ENCODE assay signal across 25 mouse cellular contexts in the genomic region with DNA sequence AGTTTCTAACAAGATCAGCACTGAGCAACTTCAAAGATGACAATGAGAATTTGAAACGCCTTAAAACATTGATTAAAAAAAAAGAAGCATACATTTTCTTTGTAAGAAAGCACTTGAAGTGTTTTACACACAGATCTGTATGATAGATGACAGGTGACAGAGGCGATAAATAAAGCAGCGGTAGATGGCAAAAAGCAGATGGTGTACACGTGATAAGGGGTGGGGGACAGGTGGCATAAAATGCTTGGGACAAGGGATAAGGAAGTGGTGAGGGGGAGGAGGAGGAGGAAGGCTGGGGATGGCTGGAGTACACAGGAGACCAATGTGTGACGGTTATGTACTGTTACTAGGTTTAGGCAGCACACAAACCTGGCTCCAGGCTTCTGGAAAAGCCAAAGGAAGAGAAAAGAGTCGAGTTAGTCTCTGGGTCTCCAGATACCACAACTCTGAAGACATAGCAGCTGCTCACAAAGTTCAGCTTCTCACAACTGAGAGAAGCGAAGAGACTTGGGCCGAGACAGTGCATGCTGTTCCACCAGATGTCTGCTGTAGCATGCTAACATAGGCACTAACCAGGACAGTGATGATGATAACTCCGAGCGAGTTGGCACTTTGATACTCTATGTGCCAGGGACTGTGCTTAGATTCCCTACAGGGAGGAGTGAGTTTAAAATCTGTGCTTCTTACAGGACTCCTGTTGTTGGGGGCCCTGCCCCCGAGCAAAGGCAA.
DNase-seq lines count a peak whose midpoint lies in the region; ATAC-seq and TF ChIP-seq lines count a peak whose summit lies in the region.
"Had no signal": no experiment of that assay in that cellular context is flagged by ENCODE, and none has a peak within 500 bp of the region (broad histone marks: within the 10 kb centered on the region; RNA-seq: fewer than 3 reads in every experiment).

No protein-coding gene starts in this region.

- no peaks in the 10 kb centered on the region for H3K36me3 ChIP-seq in forebrain, embryonic 15.5 days
- no peaks in the 10 kb centered on the region for H3K36me3 ChIP-seq in forebrain, embryonic 12.5 days (replicated peaks)
- no peaks in the 10 kb centered on the region for H3K36me3 ChIP-seq in thymus, adult 2 months (ENCODE audit: control insufficient read depth, insufficient read depth, low read length)
- H3K36me3 ChIP-seq in myocyte (ENCODE audit: control insufficient read depth, insufficient read depth): no peaks in the 10 kb centered on the region
- H3K36me3 ChIP-seq: embryonic facial prominence, embryonic 12.5 days; heart, embryonic 15.5 days; hindbrain, embryonic 10.5 days; hindbrain, embryonic 15.5 days had no signal

- no peaks in the 10 kb centered on the region for H3K9me3 ChIP-seq in forebrain, embryonic 15.5 days
- H3K9me3 ChIP-seq in forebrain, embryonic 12.5 days: no peaks in the 10 kb centered on the region; the same call in 1 of the 2 replicates
- H3K9me3 ChIP-seq: embryonic facial prominence, embryonic 12.5 days; hindbrain, embryonic 15.5 days had no signal

- no peak overlapping the region for H3K4me3 ChIP-seq in forebrain, embryonic 15.5 days
- no peak overlapping the region for H3K4me3 ChIP-seq in forebrain, embryonic 12.5 days (replicated peaks)
- no peak overlapping the region for H3K4me3 ChIP-seq in thymus, adult 2 months (ENCODE audit: control insufficient read depth, insufficient read depth, low read length)
- no peak overlapping the region for H3K4me3 ChIP-seq in myocyte
- H3K4me3 ChIP-seq: embryonic facial prominence, embryonic 12.5 days; heart, adult 2 months; heart, embryonic 15.5 days; hindbrain, embryonic 10.5 days; hindbrain, embryonic 15.5 days had no signal

- TF ChIP-seq POLR2A in thymus, adult 2 months (IDR thresholded peaks at IDR 0.05; ENCODE audit: control insufficient read depth, extremely low read depth, insufficient read depth, low read length, poor library complexity): no peak
- TF ChIP-seq POLR2A in myocyte (IDR thresholded peaks at IDR 0.05; ENCODE audit: insufficient read length, low read depth): no peak

- intact Hi-C loops in heart, postnatal 36 days (cut with DNase I): no loop called here

- no peak overlapping the region for H3K4me2 ChIP-seq in forebrain, embryonic 15.5 days (replicated peaks)
- H3K4me2 ChIP-seq in forebrain, embryonic 12.5 days: no peak overlapping the region
- no peak overlapping the region for H3K4me2 ChIP-seq in myocyte (ENCODE audit: low read depth)
- H3K4me2 ChIP-seq: embryonic facial prominence, embryonic 12.5 days; heart, embryonic 11.5 days; heart, embryonic 15.5 days; hindbrain, embryonic 15.5 days had no signal

- H3K27ac ChIP-seq in forebrain, embryonic 15.5 days (replicated peaks): 0 out of 2 replicates have a peak overlapping the region, but pooled peaks have one; percentile 4
- H3K27ac ChIP-seq in forebrain, embryonic 12.5 days: no peak overlapping the region
- peak overlapping the region; percentile 81 for H3K27ac ChIP-seq in thymus, adult 2 months (ENCODE audit: control insufficient read depth, insufficient read depth, low read length)
- H3K27ac ChIP-seq: embryonic facial prominence, embryonic 12.5 days; heart, adult 2 months; heart, embryonic 15.5 days; hindbrain, embryonic 10.5 days; hindbrain, embryonic 15.5 days had no signal

- H3K9ac ChIP-seq in forebrain, embryonic 15.5 days (replicated peaks): no peak overlapping the region
- H3K9ac ChIP-seq in forebrain, embryonic 12.5 days: no peak overlapping the region
- H3K9ac ChIP-seq: embryonic facial prominence, embryonic 12.5 days; heart, embryonic 15.5 days; hindbrain, embryonic 15.5 days had no signal

- WGBS in forebrain, embryonic 15.5 days: 63% methylated on average over 11 of the region's 11 CpGs
- WGBS in forebrain, embryonic 12.5 days: 79% methylated on average over 11 of the region's 11 CpGs
- WGBS in thymus, adult 2 months: 19% methylated on average over 11 of the region's 11 CpGs

- H3K27me3 ChIP-seq in forebrain, embryonic 15.5 days: no peaks in the 10 kb centered on the region
- H3K27me3 ChIP-seq in forebrain, embryonic 12.5 days: no peaks in the 10 kb centered on the region
- H3K27me3 ChIP-seq in thymus, adult 2 months (ENCODE audit: control insufficient read depth, insufficient read depth, low read length): no peaks in the 10 kb centered on the region
- no peaks in the 10 kb centered on the region for H3K27me3 ChIP-seq in myocyte (ENCODE audit: control insufficient read depth, insufficient read depth, insufficient read length)
- H3K27me3 ChIP-seq: embryonic facial prominence, embryonic 12.5 days; heart, embryonic 15.5 days; hindbrain, embryonic 15.5 days; Patski had no signal

- H3K4me1 ChIP-seq in forebrain, embryonic 15.5 days: peaks cover 18% of the 10 kb centered on the region
- H3K4me1 ChIP-seq in forebrain, embryonic 12.5 days: peaks cover 23% of the 10 kb centered on the region
- H3K4me1 ChIP-seq in thymus, adult 2 months (replicated peaks; ENCODE audit: control insufficient read depth, insufficient read depth, low read length): peaks cover 41% of the 10 kb centered on the region

- TF ChIP-seq CTCF in thymus, adult 2 months (IDR thresholded peaks at IDR 0.05; ENCODE audit: borderline replicate concordance, control insufficient read depth, extremely low read depth, insufficient read depth, low read length, poor library complexity): no peak

- ATAC-seq in forebrain, embryonic 15.5 days (replicated peaks): no peak
- no peak for ATAC-seq in forebrain, embryonic 12.5 days (ENCODE audit: low FRiP score)
- ATAC-seq: activated CD4-positive, CD25-positive, alpha-beta regulatory T cell, adult 4 months; CD4-positive, CD25-positive, alpha-beta regulatory T cell, adult 4 months; inflammation-experienced regulatory T-cells, adult 6 months; Patski had no signal

- H3ac ChIP-seq in myocyte (ENCODE audit: control insufficient read depth, insufficient read length): no peak overlapping the region

- H3K79me2 ChIP-seq in myocyte (ENCODE audit: control insufficient read depth, insufficient read depth): no peaks in the 10 kb centered on the region

- peak; percentile 25 for DNase-seq in thymus, adult 2 months
- no peak for DNase-seq in thymus, adult 18-20 months
- peak; percentile 26 for DNase-seq in thymus, postnatal 4 days
- no peak for DNase-seq in natural killer cell, adult 2 months (ENCODE audit: low spot score in 2 of 2)
- no peak for DNase-seq in heart, postnatal 36 days
- DNase-seq: adrenal gland, postnatal 14 days; B cell, adult 2 months; cerebellum, adult 18-20 months; cerebellum, postnatal 10 days; embryo, embryonic 11 days; gastrocnemius, postnatal 14 days; heart, adult 2 months; heart, postnatal 14 days had no signal

TF ChIP-seq in myocyte, 11 proteins besides CTCF, POLR2A, EP300 and RAD21:
- TF ChIP-seq MYOG (IDR thresholded peaks at IDR 0.05; ENCODE audit: control insufficient read depth in 1 of 3, insufficient read depth in 1 of 3, insufficient read length in 2 of 3, low read depth in 2 of 3): peak in 1 of 3 experiments; percentile 35
- no peak for TF ChIP-seq SRF (IDR thresholded peaks at IDR 0.05; ENCODE audit: control insufficient read depth, insufficient read length, low read depth)
- TF ChIP-seq USF1 (IDR thresholded peaks at IDR 0.05; ENCODE audit: low read depth): no peak
- TF ChIP-seq TCF3 (IDR thresholded peaks at IDR 0.05; ENCODE audit: insufficient read length, low read depth): no peak
- peak in 2 of 3 experiments; percentile 59 to 68 for TF ChIP-seq MYOD1 (IDR thresholded peaks at IDR 0.05; ENCODE audit: control insufficient read depth in 1 of 3, insufficient read length in 2 of 3, low read depth in 2 of 3)
- TF ChIP-seq TCF12 (IDR thresholded peaks at IDR 0.05; ENCODE audit: insufficient read depth, poor library complexity, severe bottlenecking): no peak
- TF ChIP-seq E2F4 (IDR thresholded peaks at IDR 0.05; ENCODE audit: insufficient read depth): no peak
- TF ChIP-seq MAX (IDR thresholded peaks at IDR 0.05; ENCODE audit: low read depth): no peak
- TF ChIP-seq POLR2AphosphoS2 (IDR thresholded peaks at IDR 0.05; ENCODE audit: insufficient read length, low read depth): no peak
- TF ChIP-seq REST (IDR thresholded peaks at IDR 0.05; ENCODE audit: insufficient read depth, insufficient read length): no peak

Comparison
In these comparisons a context has a peak if more than half of its experiments do, and no peak if none do; other contexts are left out.
1. DNase-seq: peak in thymus, adult 2 months (single experiment) and thymus, postnatal 4 days (single experiment); none in thymus, adult 18-20 months (0 of 2), natural killer cell, adult 2 months (0 of 2) and heart, postnatal 36 days (0 of 2).